Mouse (Mus musculus): ENCODE data around the gene Pgpep1. TPM values are rescaled to one million over a fixed set of nuclear protein-coding genes. Genes with fewer than 3 reads are reported as not detected.

Pgpep1 gene
- total and polyA plus RNA-seq, 3 experiments, result 12.3 to 30.0 (median 22.9) TPM

DNA sequence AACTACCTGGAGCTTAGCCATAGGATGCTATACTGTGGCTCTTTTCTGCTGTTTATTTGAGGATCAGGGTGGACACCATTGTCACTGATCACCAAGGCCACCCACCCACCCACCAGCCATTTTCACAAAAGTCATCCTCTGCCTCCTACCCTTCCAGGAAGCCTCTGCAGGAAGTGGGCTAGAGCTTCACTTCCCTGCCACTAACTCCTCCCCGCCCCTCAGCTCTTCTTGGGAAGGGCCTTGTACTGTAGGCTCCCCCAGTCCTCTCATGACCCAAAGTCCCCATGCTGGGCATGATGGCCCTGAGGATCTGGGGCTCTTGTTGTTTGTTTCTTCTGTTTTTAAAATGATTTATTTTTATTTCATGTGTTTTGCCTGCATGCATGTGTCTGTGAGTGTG is 15.1 kb upstream of the Pgpep1 start:
- H3K79me2 ChIP-seq (replicated peaks; ENCODE audit: control insufficient read depth, extremely low read depth, insufficient read depth, poor library complexity, severe bottlenecking), result peaks cover 16% of the 10 kb centered on the region
- no peak overlapping the region for H3K4me2 ChIP-seq (ENCODE audit: insufficient read depth, low read depth, poor library complexity, severe bottlenecking)
- peak overlapping the region in 1 of 3 experiments; percentile 21 for H3K4me3 ChIP-seq (replicated peaks in 1 of 3; ENCODE audit: low read depth in 2 of 3, low read length in 2 of 3, poor library complexity in 1 of 3)
- no peaks in the 10 kb centered on the region for H3K9me3 ChIP-seq (replicated peaks; ENCODE audit: low read length)
- H3K27ac ChIP-seq (ENCODE audit: insufficient read depth, low read depth), result peak overlapping the region; percentile 61; the same call in 1 of the 2 replicates
- no peak for DNase-seq (ENCODE audit: extremely low read depth)
- TF ChIP-seq ELF1 (IDR thresholded peaks at IDR 0.05; ENCODE audit: low read depth, low read length) (peak; percentile 41; the same call in 1 of the 2 replicates), BHLHE40 (IDR thresholded peaks at IDR 0.05; ENCODE audit: low read depth, low read length) (no peak)
- in situ Hi-C loops (cut with MboI; ENCODE audit: low pct_ligation_motif_present, low pct_unique_long_range_greater_than_20kb, low sequenced_read_pairs), result no loop called here
- H3K27me3 ChIP-seq (replicated peaks), result no peaks in the 10 kb centered on the region
- H3K4me1 ChIP-seq (ENCODE audit: control insufficient read depth in 1 of 2, insufficient read depth in 2 of 2), result peaks cover 29 to 73% of the 10 kb centered on the region in 2 experiments
- peaks cover 40% of the 10 kb centered on the region in 2 experiments for H3K36me3 ChIP-seq (replicated peaks in 1 of 2; ENCODE audit: control insufficient read depth in 1 of 2, insufficient read depth in 1 of 2, low read length in 1 of 2)
- dilution Hi-C loops (cut with MboI; ENCODE audit: extremely low pct_ligation_motif_present, extremely low pct_unique_long_range_greater_than_20kb, low sequenced_read_pairs), result no loop called here
- H3K9ac ChIP-seq (ENCODE audit: insufficient read depth, low read depth), result no peak overlapping the region

DNA sequence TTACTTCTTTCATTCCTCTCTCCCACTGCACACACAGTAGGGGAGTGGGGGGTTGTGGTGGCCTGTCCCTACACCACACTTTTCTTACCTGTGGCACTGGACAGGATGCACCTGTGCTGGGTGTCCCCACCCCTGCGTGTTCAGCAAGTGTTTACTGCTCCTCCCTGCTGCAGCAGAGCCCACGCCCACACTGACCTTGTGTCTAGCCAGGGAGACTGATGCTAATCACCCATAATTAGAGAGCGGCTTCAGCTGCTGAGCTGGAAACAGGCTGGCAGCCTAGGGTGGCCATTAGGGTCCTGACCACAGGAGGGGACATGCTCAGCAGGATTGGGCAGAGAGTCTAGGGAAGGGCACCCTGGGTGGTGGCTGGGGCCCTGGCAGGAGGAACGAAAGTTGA is 14.5 kb upstream of the Pgpep1 start:
- Histone ChIP-seq H3K27me3 (replicated peaks) (no peaks in the 10 kb centered on the region), H3K36me3 (replicated peaks in 1 of 2; ENCODE audit: control insufficient read depth in 1 of 2, insufficient read depth in 1 of 2, low read length in 1 of 2) (peaks cover 33 to 34% of the 10 kb centered on the region in 2 experiments), H3K4me3 (replicated peaks in 1 of 3; ENCODE audit: low read depth in 2 of 3, low read length in 2 of 3, poor library complexity in 1 of 3) (peak overlapping the region in 2 of 3 experiments; percentile 21 to 67), H3K27ac (ENCODE audit: insufficient read depth, low read depth) (peak overlapping the region; percentile 61), H3K79me2 (replicated peaks; ENCODE audit: control insufficient read depth, extremely low read depth, insufficient read depth, poor library complexity, severe bottlenecking) (peaks cover 16% of the 10 kb centered on the region), H3K4me2 (ENCODE audit: insufficient read depth, low read depth, poor library complexity, severe bottlenecking) (peak overlapping the region; percentile 69), H3K9me3 (replicated peaks; ENCODE audit: low read length) (no peaks in the 10 kb centered on the region), H3K9ac (ENCODE audit: insufficient read depth, low read depth) (no peak overlapping the region), H3K4me1 (ENCODE audit: control insufficient read depth in 1 of 2, insufficient read depth in 2 of 2) (peaks cover 29 to 67% of the 10 kb centered on the region in 2 experiments)
- no peak for TF ChIP-seq USF2 (conservative IDR thresholded peaks at IDR 0.05; ENCODE audit: low read depth, low read length)
- no peak for TF ChIP-seq RAD21 (IDR thresholded peaks at IDR 0.05; ENCODE audit: low read depth, low read length)
- no peak for TF ChIP-seq RCOR1 (conservative IDR thresholded peaks at IDR 0.05; ENCODE audit: low read depth, low read length)
- peak; percentile 47; the same call in 1 of the 2 replicates for TF ChIP-seq TCF12 (IDR thresholded peaks at IDR 0.05; ENCODE audit: low read depth, low read length)
- TF ChIP-seq MAFK (IDR thresholded peaks at IDR 0.05; ENCODE audit: insufficient replicate concordance, low read length), result no peak
- no peak for TF ChIP-seq TBP (conservative IDR thresholded peaks at IDR 0.05; ENCODE audit: low read depth, low read length)
- 0 out of 2 replicates have a peak, but pooled peaks have one; percentile 16 for TF ChIP-seq EP300 (IDR thresholded peaks at IDR 0.05; ENCODE audit: low read length)
- peak; percentile 25; the same call in 1 of the 2 replicates for TF ChIP-seq BHLHE40 (IDR thresholded peaks at IDR 0.05; ENCODE audit: low read depth, low read length)
- no peak for TF ChIP-seq UBTF (IDR thresholded peaks at IDR 0.05; ENCODE audit: low read depth, low read length)
- TF ChIP-seq CHD2 (IDR thresholded peaks at IDR 0.05; ENCODE audit: low read length), result 0 out of 2 replicates have a peak, but pooled peaks have one; percentile 12
- TF ChIP-seq MAX (IDR thresholded peaks at IDR 0.05; ENCODE audit: low read length), result no peak
- TF ChIP-seq PAX5 (IDR thresholded peaks at IDR 0.05; ENCODE audit: low read length), result no peak
- dilution Hi-C loops (cut with MboI; ENCODE audit: extremely low pct_ligation_motif_present, extremely low pct_unique_long_range_greater_than_20kb, low sequenced_read_pairs), result no loop called here
- in situ Hi-C loops (cut with MboI; ENCODE audit: low pct_ligation_motif_present, low pct_unique_long_range_greater_than_20kb, low sequenced_read_pairs), result no loop called here
- DNase-seq (ENCODE audit: extremely low read depth), result no peak

GRCm38 (mm10) chr8:70674109-70674508 is 13.9 kb upstream of the Pgpep1 start:
- Histone ChIP-seq H3K4me1 (ENCODE audit: control insufficient read depth in 1 of 2, insufficient read depth in 2 of 2) (peaks cover 29 to 61% of the 10 kb centered on the region in 2 experiments), H3K9me3 (replicated peaks; ENCODE audit: low read length) (no peaks in the 10 kb centered on the region), H3K79me2 (replicated peaks; ENCODE audit: control insufficient read depth, extremely low read depth, insufficient read depth, poor library complexity, severe bottlenecking) (peaks cover 16% of the 10 kb centered on the region), H3K9ac (ENCODE audit: insufficient read depth, low read depth) (peak overlapping the region; percentile 91), H3K4me2 (ENCODE audit: insufficient read depth, low read depth, poor library complexity, severe bottlenecking) (peak overlapping the region; percentile 69), H3K27ac (ENCODE audit: insufficient read depth, low read depth) (peak overlapping the region; percentile 75), H3K27me3 (replicated peaks) (no peaks in the 10 kb centered on the region), H3K36me3 (replicated peaks in 1 of 2; ENCODE audit: control insufficient read depth in 1 of 2, insufficient read depth in 1 of 2, low read length in 1 of 2) (peaks cover 27 to 28% of the 10 kb centered on the region in 2 experiments), H3K4me3 (replicated peaks in 1 of 3; ENCODE audit: low read depth in 2 of 3, low read length in 2 of 3, poor library complexity in 1 of 3) (peak overlapping the region; percentile 65 to 72 (median 67))
- in situ Hi-C loops (cut with MboI; ENCODE audit: low pct_ligation_motif_present, low pct_unique_long_range_greater_than_20kb, low sequenced_read_pairs) (no loop called here), dilution Hi-C loops (cut with MboI; ENCODE audit: extremely low pct_ligation_motif_present, extremely low pct_unique_long_range_greater_than_20kb, low sequenced_read_pairs) (no loop called here)
- peak; percentile 34 for DNase-seq (ENCODE audit: extremely low read depth)
- TF ChIP-seq JUN (IDR thresholded peaks at IDR 0.05; ENCODE audit: insufficient read depth, low read depth, low read length) (no peak), MYC (IDR thresholded peaks at IDR 0.05; ENCODE audit: low read depth, low read length) (no peak), ETS1 (conservative IDR thresholded peaks at IDR 0.05; ENCODE audit: low read depth, low read length) (no peak), USF2 (conservative IDR thresholded peaks at IDR 0.05; ENCODE audit: low read depth, low read length) (no peak), ZNF384 (IDR thresholded peaks at IDR 0.05; ENCODE audit: low read depth, low read length) (no peak), CHD2 (IDR thresholded peaks at IDR 0.05; ENCODE audit: low read length) (no peak), CTCF (conservative IDR thresholded peaks at IDR 0.05 in 1 of 2, IDR thresholded peaks at IDR 0.05 in 1 of 2; ENCODE audit: low read depth in 2 of 2, low read length in 2 of 2) (no peak), MXI1 (IDR thresholded peaks at IDR 0.05; ENCODE audit: low read depth, low read length) (no peak), ZC3H11A (IDR thresholded peaks at IDR 0.05; ENCODE audit: low read depth, low read length) (no peak), POLR2A (IDR thresholded peaks at IDR 0.05; ENCODE audit: low read depth, low read length) (no peak), ZKSCAN1 (IDR thresholded peaks at IDR 0.05; ENCODE audit: borderline replicate concordance, low read depth, low read length) (no peak), MAX (IDR thresholded peaks at IDR 0.05; ENCODE audit: low read length) (no peak; the same call in none of the 2 replicates), SIN3A (IDR thresholded peaks at IDR 0.05; ENCODE audit: low read length) (no peak), POLR2AphosphoS2 (IDR thresholded peaks at IDR 0.05; ENCODE audit: low read depth, low read length) (no peak), EP300 (IDR thresholded peaks at IDR 0.05; ENCODE audit: low read length) (no peak), E2F4 (IDR thresholded peaks at IDR 0.05; ENCODE audit: insufficient replicate concordance, low read depth, low read length) (no peak), NRF1 (IDR thresholded peaks at IDR 0.05; ENCODE audit: low read depth, low read length) (no peak)
